In the genomic region with DNA sequence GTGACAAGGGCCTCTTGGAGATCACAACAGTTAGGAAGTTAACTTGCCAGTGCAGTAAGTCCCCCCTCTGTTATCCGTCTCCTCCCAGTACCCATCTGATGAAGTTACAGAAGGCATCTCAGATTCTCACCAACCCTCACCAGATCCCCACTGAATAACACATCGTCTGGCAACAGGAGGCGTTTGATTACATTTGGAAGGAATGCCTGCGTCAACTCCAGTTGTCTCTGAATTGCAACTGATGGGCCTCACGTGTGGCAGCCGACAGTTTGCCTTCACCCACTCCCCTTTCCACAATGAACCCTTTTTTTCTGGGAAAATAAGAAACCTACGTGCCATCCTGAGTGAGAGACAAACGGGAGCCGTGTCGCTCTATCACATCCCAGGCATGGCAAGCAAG, we compare ENCODE assay signal across 16 mouse cellular contexts.
DNase-seq lines count a peak whose midpoint lies in the region; ATAC-seq and TF ChIP-seq lines count a peak whose summit lies in the region.
"Had no signal": no experiment of that assay in that cellular context is flagged by ENCODE, and none has a peak within 500 bp of the region (broad histone marks: within the 10 kb centered on the region; RNA-seq: fewer than 3 reads in every experiment).

No protein-coding gene starts in this region.

- H3K4me2 ChIP-seq in liver, postnatal 0 days (ENCODE audit: low read depth, low read length): no peak overlapping the region
- H3K4me2 ChIP-seq: embryonic facial prominence, embryonic 12.5 days; heart, embryonic 12.5 days; hindbrain, embryonic 14.5 days; intestine, embryonic 15.5 days; midbrain, embryonic 13.5 days had no signal

- peaks cover 7% of the 10 kb centered on the region; the same call in 1 of the 2 replicates for H3K4me1 ChIP-seq in liver, postnatal 0 days (ENCODE audit: insufficient read depth)
- H3K4me1 ChIP-seq: midbrain, embryonic 13.5 days had no signal

- H3K9ac ChIP-seq in liver, postnatal 0 days (replicated peaks): no peak overlapping the region
- H3K9ac ChIP-seq: embryonic facial prominence, embryonic 12.5 days; heart, embryonic 12.5 days; hindbrain, embryonic 14.5 days; intestine, embryonic 15.5 days; midbrain, embryonic 13.5 days had no signal

- no peak for TF ChIP-seq EP300 in liver, postnatal 0 days (IDR thresholded peaks at IDR 0.05; ENCODE audit: low read depth)

- no peak overlapping the region for H3K4me3 ChIP-seq in liver, postnatal 0 days (ENCODE audit: low read depth, low read length)
- H3K4me3 ChIP-seq: embryonic facial prominence, embryonic 12.5 days; heart, embryonic 12.5 days; intestine, embryonic 15.5 days; midbrain, embryonic 13.5 days had no signal

- 80% methylated on average over 10 of the region's 10 CpGs for WGBS in liver, postnatal 0 days (ENCODE audit: insufficient replicate concordance)

- H3K27me3 ChIP-seq in liver, postnatal 0 days (ENCODE audit: insufficient read depth, low read length): no peaks in the 10 kb centered on the region
- H3K27me3 ChIP-seq: embryonic facial prominence, embryonic 12.5 days; heart, embryonic 12.5 days; intestine, embryonic 15.5 days; midbrain, embryonic 13.5 days had no signal

- DNase-seq in left cerebral cortex, adult 9 months (ENCODE audit: low spot score in 2 of 2): peak; percentile 13 to 34
- no peak for DNase-seq in left cerebral cortex, adult 11 months (ENCODE audit: low spot score)
- DNase-seq in brain, embryonic 14.5 days (ENCODE audit: low read depth): peak; percentile 38
- DNase-seq in layer of hippocampus, adult 18-20 months (ENCODE audit: low spot score in 2 of 2): peak; percentile 50 to 74
- peak; percentile 12 to 29 for DNase-seq in left cerebral cortex, postnatal 36 days (ENCODE audit: low spot score in 2 of 2)
- DNase-seq in liver, postnatal 0 days: no peak
- no peak for DNase-seq in embryo, embryonic 10 days (ENCODE audit: low spot score)
- DNase-seq: adrenal gland, adult 8-10 months; cerebellum, adult 18-20 months; lung, adult 2 months; thymus, postnatal 25 days had no signal

- no peak overlapping the region for H3K27ac ChIP-seq in liver, postnatal 0 days (ENCODE audit: low read depth)
- H3K27ac ChIP-seq: embryonic facial prominence, embryonic 12.5 days; hindbrain, embryonic 14.5 days; intestine, embryonic 15.5 days; midbrain, embryonic 13.5 days had no signal

- no peaks in the 10 kb centered on the region for H3K36me3 ChIP-seq in liver, postnatal 0 days (replicated peaks; ENCODE audit: insufficient read depth, low read length)
- H3K36me3 ChIP-seq: embryonic facial prominence, embryonic 12.5 days; heart, embryonic 12.5 days; intestine, embryonic 15.5 days; midbrain, embryonic 13.5 days had no signal

- intact Hi-C loops in left cerebral cortex, postnatal 36 days (cut with DNase I): no loop called here

- TF ChIP-seq CTCF in brain, embryonic 14.5 days (IDR thresholded peaks at IDR 0.05; ENCODE audit: borderline replicate concordance, extremely low read depth, insufficient read depth, insufficient read length): no peak
- TF ChIP-seq CTCF in liver, postnatal 0 days (IDR thresholded peaks at IDR 0.05; ENCODE audit: low read depth): no peak

- TF ChIP-seq POLR2A in brain, embryonic 14.5 days (IDR thresholded peaks at IDR 0.05; ENCODE audit: borderline replicate concordance, extremely low read depth, insufficient read depth, insufficient read length, poor library complexity, severe bottlenecking): no peak

- ATAC-seq in liver, postnatal 0 days: no peak
- ATAC-seq: intestine, embryonic 15.5 days; midbrain, embryonic 13.5 days had no signal

- H3K9me3 ChIP-seq in liver, postnatal 0 days (ENCODE audit: low read length): no peaks in the 10 kb centered on the region
- H3K9me3 ChIP-seq: embryonic facial prominence, embryonic 12.5 days; heart, embryonic 12.5 days; intestine, embryonic 15.5 days; midbrain, embryonic 13.5 days had no signal

Comparison
In these comparisons a context has a peak if more than half of its experiments do, and no peak if none do; other contexts are left out.
1. DNase-seq: peak in left cerebral cortex, adult 9 months (2 of 2), brain, embryonic 14.5 days (single experiment), layer of hippocampus, adult 18-20 months (2 of 2) and left cerebral cortex, postnatal 36 days (2 of 2); none in left cerebral cortex, adult 11 months (single experiment), liver, postnatal 0 days (single experiment) and embryo, embryonic 10 days (single experiment).